Mouse (Mus musculus): ENCODE measurements at regions not wholly inside any gene's neighbourhood (a gene's known extent, or its start where the extent isn't known, plus 50 kb on each side); places are given as distances from the start of the nearest gene placed in this dataset.
"Not testable (repeated sequence)": the region's sequence is repeated elsewhere in the genome, so short reads cannot be mapped to it uniquely, and the experiment has no call there.

DNA sequence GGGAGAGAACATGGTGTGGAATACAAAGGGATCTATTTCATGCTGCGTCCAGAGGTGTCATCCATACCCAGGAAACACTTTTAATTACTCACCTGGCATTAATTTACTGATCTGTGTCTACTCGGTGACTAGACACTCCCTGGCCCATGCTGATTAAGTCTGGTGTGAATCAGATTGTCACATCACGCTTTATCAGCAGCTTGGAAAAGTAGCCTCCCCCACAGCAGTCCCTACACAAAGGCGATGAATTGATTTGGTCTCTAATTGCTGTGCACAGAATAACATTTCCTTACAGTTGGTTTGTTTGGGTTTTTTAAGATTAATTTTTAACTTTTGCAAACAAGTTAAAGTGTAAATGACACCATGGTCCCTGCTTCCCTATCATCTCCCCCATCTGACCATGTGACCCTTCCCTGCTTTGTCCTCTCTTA, 484.7 kb upstream of the Gulo start:
- no peak for DNase-seq (ENCODE audit: low spot score in 2 of 2)

DNA sequence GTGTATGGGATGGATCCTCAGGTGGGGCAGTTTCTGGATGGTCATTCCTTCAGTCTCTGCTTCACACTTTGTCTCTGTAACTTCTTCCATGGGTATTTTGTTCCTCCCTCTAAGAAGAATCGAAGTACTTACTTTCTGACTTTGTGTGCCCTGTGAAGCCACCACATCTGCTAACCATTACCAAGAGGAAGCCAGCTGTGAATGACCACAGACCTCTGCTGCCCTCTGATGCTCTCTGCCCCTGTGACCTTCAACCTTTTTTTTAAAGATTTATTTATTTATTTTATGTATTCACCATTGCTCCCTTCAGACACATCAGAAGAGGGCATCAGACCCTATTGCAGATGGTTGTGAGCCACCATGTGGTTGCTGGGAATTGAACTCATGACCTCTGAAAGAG, 475.7 kb upstream of the Gulo start:
- DNase-seq (ENCODE audit: low spot score in 2 of 2), result not testable (repeated sequence)

DNA sequence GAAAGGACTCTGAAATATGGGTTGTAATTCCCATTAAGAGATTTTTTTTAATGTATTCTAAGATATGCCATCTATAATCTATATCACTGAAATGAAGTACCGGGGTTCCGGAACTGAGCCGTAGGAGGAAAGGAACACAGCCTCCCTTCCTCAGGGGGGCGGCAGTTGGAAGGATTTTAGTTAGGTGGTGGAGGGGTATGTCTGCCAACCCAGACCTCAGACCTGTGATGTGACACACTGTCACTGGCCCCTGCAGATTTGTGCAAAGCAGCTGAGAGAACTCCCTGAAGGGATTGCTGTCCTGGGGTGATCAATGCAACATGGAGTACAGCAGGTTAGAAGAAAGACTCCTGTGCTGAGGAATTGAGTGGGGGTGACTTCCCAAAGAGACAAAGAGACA, 470.2 kb upstream of the Gulo start:
- DNase-seq (ENCODE audit: low spot score in 2 of 2), result no peak

DNA sequence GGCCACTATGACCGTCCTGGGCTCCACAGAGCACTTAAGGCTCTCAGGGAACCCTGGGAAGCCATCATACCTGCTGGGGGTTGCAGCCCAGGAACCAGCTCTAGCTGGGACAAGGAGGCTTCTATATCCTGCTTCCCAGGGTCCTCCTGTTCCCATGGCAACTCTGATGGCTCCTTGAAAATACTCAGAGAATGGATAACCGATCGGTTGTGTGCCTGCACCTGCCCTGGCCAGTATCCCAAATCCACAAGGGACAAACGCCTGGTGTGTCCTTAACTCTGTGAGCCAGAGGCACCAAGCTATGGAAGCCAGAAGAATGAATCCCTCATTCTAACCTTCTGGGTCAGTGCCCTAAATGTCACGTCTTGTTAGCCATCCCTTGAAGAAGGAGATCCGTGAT, 469.6 kb upstream of the Gulo start:
- DNase-seq (ENCODE audit: low spot score in 2 of 2), result no peak

DNA sequence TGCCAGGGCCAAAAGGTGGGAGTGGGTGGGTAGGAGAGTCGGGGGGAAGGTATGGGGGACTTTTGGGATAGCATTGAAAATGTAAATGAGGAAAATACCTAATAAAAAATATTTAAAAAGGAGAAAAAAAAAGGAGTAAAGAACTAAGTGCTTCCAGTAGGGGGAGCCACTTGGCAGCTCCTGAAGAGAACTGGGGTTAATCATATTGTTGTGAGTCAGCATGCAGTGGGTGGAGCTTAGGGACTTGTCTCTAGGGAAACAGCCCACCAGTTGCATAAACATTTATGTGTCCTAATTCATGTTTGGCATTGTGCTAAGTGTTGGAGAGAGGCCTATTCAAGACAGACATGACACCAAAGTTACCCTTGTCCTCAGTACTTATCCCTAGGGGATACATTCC, 466.0 kb upstream of the Gulo start:
- DNase-seq (ENCODE audit: low spot score in 2 of 2), result no peak

DNA sequence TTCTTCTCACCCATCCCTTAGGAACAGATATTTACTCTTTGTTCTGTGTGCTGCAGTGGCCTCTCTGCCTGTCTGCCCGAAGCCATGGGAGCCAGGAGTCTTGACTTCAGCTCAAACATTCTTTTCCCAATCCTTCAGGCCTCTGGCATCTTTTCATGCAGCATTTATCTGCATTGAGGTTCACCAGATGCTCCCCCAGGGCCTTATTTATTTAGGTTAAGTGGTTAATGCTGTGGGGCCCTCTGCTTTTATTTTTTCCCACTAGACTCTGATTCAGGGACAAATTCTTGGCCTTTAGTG, 464.2 kb upstream of the Gulo start:
- DNase-seq (ENCODE audit: low spot score in 2 of 2), result no peak

DNA sequence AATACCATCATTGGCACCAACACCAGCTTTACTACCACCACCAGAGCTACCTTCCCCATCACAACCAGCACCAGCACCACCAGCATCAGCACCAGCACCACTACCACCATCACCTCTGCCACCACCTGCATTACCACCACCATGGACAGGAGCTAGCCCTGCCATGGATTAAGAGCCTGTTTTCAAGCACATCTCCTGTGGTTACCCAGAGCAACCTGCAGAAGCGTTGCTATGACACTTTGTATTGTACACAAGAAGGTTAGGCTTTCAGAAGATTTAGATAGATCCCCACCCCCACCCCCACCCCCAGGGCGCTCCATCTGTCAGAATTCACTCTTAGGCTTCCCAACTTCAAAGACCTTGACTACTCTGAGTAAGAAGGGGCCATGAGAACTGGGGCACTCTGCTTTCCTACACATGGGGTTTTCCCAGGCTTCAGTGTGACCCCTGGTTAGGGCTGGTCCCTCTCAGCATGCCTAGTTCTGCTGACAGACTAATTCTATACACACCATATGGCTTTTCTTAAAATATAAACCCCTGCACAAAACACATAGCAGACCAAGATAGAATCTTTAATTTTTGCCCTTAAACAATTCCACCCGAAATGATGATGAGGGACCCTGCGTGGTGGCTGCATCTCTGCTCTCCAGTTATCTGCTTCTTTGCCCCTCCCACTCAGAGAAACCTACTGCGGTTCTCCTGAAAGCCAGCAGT, 463.7 kb upstream of the Gulo start:
- DNase-seq (ENCODE audit: low spot score in 2 of 2), result no peak

DNA sequence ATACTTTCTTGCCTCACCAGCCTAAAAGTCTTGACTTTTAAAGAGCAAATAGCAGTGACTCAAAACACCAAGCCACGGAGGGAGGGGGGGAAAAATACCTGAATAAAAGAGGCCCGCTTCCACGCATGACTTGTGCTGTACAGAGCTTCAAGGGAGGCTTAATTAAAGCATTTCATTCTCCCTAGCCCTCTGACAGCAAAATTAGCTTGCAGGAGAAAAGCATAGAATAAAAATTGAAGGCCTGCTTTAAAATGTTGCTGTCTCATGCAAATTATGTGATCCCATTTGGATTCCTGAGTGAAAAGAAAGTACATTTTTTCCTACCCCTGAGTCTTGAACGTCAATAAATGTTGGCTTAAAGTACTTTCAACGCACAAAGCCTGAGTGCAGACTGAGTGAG, 453.1 kb upstream of the Gulo start:
- DNase-seq (ENCODE audit: low spot score in 2 of 2), result no peak

DNA sequence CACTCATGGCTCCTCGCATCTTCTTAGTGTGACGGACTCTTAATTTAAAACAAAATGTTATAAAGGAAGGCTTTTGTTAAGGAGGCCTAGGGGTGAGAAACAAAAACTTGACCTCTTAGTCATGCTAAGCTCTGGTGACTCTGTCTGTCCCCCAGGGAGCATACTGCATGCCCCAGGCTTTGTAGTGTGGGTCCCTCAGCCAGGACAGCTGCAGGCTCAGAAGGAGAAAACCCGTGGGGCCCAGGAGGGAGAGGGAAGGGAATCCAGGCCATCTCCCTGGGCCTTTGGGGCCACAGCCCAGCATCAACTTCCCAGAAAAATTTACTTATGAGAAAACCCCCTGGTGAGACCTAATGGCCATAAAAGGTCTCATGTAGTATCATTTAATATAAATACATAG, 451.8 kb upstream of the Gulo start:
- DNase-seq (ENCODE audit: low spot score in 2 of 2), result no peak

DNA sequence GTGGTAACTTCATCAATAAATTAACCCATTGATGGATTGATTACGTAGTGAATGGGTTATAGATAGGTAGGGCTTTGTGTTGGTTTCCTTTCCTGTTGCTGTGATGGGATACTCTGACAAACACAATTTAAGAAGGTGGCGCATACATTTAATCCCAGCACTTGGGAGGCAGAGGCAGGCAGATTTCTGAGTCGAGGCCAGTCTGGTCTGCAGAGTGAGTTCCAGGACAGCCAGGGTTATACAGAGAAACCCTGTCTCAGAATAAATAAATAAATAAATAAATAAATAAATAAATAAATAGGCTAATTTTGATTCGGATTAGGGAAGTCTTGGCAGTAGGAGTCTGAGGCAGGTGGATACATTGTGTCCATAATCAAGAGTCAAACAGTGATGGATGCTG, 449.7 kb upstream of the Gulo start:
- no peak for DNase-seq (ENCODE audit: low spot score in 2 of 2)

DNA sequence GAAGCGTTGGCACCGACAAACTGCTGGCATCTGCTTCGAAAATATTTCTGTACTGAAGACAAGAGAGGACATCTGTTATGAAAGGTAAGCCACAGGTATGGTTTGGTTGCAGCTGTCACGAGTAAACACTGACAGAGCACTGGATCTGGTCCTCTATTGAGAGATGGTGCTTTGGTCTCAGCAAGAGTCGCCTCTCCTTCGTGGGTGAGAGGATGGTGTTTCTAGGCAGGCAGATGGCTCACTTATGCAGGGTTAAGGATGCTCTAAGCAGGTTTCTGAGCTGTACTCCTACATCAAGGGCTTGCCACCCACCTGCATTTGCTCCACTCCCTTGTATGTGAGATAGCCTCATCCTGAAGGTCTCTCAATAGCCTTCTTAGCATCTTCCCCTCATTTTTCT, 448.3 kb upstream of the Gulo start:
- DNase-seq (ENCODE audit: low spot score in 2 of 2), result no peak

DNA sequence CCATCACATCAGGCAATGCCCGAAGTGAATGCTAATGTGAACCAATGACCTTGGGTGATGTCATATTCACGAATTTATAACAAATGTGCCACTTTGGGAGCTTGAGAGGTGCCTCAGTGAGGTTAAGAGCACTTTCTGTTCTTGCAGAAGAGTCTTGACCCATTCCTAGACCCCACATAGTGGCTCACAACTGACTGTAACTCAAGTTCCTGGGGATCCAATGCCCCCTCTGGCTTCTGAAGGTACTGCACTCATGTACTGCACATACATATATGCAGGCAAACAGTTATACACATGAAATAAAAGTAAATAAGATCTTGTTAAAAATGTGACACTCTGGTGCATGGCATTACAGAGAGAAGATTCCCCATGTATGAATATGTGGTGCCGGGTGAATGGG, 443.8 kb upstream of the Gulo start:
- DNase-seq (ENCODE audit: low spot score in 2 of 2), result no peak

DNA sequence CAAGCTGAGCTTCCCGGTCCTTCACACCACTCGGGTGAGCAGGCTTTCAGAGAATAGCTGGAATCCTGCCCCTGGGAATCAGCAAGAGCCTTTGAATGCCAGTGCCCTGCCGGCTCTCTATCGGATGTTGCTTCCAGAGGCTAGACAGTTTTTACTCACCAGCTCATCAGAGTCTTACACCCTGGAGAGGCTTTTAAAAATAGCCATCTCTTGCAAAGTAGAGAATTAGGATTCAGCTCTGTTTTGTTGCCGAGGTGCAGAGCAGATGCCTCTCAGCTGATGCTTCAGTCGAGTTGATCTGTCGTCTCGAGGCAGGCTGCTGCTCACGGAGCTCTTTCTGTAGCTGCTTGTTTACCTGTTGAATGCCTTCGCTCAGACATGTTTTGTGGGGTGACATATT, 441.3 kb upstream of the Gulo start:
- peak in 1 of 2 experiments; percentile 30 for DNase-seq (ENCODE audit: low spot score in 2 of 2)

DNA sequence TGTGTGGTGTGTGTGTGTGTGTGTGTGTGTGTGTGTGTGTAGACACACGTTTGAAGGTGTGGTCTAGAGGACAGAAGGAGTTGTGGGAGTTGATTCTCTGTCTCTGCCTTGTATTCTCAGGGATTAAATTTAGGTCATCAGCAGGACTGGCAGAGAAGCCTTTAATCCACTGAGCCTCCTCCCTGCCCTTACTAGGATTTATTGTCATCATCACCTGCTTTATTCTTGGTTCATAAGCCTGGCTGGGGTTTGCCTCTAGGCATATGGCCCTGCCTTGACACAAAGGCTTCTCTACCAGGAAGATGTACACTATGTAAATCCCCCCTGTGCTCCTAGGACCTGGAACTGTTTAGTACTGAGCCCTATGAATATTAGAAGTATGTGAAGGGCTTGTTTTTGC, 433.6 kb upstream of the Gulo start:
- DNase-seq (ENCODE audit: low spot score in 2 of 2), result no peak

DNA sequence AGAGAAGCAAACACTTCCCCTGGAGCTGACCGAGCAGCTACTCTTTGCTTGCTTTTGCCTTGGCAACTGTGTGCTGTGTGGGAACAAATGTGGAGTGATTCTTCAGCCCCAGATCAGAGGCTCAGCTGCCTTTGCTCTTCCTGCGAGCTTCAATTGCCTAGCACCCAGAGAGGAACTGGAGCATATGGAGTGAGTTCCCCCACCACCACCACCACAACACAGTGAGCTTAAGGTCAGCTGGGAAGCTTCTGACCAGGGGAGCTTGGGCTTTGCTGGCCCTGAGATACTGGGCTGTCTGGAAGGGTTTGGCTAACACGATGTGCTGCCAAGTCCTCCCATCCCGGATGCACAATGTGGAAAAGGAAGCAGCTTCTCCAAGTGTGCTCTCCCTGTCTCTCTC, 432.8 kb upstream of the Gulo start:
- DNase-seq (ENCODE audit: low spot score in 2 of 2), result peak in 1 of 2 experiments; percentile 49

DNA sequence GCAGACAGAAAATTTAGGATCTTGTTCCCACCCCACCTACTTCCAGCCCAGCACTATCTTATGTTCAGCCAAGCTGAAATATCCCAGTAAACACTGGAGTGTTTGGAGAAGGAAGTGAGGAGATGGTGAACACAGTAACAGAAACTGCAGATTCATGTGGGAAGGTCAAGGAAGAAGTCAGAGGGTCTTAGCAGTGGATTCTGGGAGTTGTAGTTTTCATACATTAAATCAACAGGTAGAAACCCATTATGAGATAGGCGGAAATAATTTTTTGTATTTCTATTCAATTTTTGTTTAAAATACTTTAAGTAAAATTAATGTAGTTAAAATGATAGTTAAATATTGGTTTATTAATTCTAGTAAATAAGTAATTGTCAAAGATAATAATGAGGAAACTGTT, 429.6 kb upstream of the Gulo start:
- DNase-seq (ENCODE audit: low spot score in 2 of 2), result no peak

DNA sequence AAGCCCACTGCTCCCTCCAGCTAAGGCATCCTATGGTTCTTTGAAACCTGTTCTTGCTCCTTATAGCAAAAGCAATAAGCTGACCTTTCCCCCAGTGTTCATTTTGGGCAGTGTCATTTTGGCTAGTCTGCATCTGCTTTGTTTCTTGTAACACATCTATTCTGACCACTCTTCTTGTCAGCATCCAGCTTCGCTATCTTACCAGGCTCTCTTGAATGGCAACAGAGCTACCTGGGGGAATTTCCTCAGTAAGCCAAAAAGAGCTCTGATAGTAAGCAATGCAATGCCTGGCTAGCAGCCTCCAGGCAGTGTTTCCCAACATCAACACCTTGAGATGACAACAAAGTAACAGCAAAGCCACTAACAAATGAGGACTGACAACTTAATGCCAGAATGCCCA, 429.0 kb upstream of the Gulo start:
- DNase-seq (ENCODE audit: low spot score in 2 of 2), result no peak

DNA sequence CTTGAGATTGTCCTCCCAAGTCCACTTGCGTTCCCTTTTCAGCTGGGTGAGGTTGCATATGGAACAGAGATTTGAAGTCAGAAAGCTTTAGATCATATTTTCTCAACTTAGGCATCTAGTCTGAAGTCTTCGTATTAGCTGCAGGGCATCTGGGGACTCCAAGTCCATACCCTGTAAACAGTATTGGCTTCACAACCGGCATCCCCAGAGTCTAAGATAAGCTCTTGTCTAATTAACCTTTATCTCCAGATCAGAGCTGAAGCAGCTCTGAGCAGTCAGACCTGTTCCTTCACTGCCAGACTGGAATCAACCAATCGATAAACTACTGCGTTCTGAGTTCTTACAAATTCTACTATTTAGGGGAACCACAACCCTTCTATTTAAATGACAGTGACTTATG, 422.6 kb upstream of the Gulo start:
- no peak for DNase-seq (ENCODE audit: low spot score in 2 of 2)

DNA sequence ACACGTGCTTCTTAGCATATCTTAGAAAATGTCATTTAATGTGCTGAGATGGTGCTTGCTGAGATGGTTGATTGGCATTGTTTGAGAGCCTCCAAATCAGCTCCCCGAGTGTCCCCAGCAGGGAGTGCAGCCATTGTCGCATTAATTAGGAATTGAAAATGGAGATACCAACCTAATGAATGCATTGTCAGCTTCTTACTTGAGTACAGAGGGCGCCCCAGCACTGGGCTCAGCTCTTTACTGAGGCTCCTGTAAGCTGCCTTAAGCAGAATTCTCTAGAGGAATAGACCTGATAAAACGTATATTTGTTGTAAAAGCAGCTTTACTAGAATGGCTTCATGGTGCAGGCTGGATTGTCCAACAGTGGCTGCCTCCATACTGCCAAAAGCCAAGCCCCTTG, 415.1 kb upstream of the Gulo start:
- peak; percentile 14 to 65 for DNase-seq (ENCODE audit: low spot score in 2 of 2)

All from layer of hippocampus, adult 18-20 months (tissue).